Mouse (Mus musculus) mature B cell (primary cell): Measurements from ENCODE around the gene Armcx4.

Source experiments
- in situ Hi-C: fragments of 300-500 bp; cut with MboI; formaldehyde crosslinking; loops from 2 replicates; pipeline ENCODE4 v1.14.3; 2019

Armcx4 gene

GRCm38 (mm10) chrX:134686267-134686666 lies at the start of gene Armcx4:
Armcx4 (plus strand) TSS chrX:134686519.
- in situ Hi-C loops = no loop called here

- in situ Hi-C loops = no loop called here
These were observed 45.1 kb upstream of the Armcx4 start for GRCm38 (mm10) chrX:134641000-134641760.

DNA sequence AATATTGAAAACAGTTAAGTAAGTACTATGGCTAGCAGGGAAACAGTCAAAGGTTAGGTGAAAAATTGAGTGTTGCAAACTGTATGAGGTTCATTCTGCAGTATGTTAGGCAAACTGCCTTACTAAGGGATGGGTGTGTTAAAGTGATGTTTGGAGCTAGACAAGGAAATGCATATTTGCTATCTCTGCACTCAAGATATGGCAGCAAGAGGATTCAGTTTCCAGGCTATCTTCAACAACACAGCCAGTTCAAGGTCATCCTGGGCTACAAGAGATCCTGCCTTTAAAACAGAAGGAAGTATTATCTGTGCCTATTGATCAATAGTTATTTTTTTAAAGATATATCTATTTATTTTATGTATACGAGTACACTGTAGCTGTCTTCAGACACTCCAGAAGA lies 40.0 kb upstream of the Armcx4 start:
- in situ Hi-C loops = no loop called here

GRCm38 (mm10) chrX:134647421-134647820 lies 38.9 kb upstream of the Armcx4 start:
- in situ Hi-C loops = no loop called here

DNA sequence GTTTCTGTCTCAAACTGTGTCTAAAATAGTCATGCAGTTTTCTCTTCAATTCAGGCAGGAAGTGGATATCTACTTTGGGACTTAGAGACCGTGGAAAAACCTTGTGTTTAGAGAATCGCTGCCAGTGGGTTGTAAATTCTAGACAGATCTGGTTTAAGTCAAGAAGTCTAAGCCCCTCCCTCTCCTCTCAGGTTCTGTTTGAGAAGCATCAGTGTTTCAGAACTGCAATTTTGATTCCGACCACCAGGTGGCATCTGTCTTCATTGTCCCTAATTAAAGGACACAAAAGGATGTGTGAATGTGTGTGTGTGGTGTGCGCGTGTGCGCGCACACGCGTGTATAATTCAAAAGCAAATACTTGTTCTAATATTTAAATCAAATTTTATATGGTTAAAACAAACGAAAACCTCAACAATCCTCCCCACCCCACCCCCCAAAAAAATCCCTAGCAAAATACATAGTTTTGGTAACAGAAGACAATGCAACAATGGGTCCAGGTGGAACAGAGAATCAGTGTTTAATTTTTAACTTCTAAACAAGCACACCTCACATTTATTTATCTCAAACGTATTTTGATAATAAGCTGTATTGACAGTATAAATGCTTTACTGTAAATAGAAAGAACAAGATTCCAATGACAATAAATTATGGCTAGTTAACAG lies 38.2 kb upstream of the Armcx4 start:
- in situ Hi-C loops = no loop called here

- in situ Hi-C loops = no loop called here
These were observed 34.3 kb upstream of the Armcx4 start for GRCm38 (mm10) chrX:134652061-134652460.

DNA sequence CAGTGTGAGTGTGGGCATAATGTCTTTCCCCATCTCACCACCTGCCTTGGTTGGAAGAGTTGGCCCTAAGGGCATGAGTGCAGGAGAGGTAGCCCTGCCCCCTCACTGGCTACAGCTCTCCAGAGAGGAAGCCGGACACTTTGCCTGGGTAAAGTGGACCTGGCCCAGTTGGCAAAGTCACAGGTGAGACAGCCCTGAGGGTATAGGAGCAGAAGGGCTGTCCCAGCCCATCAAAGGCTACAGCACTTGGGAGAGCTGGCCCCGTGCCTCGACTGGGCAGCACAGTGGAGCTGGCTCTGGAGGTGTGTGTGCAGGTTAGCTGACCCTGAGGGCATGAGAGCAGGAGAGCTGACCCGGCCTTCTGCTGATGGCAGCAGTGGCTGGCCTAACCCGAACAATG lies 24.7 kb upstream of the Armcx4 start:
- in situ Hi-C loops = no loop called here

- in situ Hi-C loops = no loop called here
These were observed 11.3 kb upstream of the Armcx4 start for GRCm38 (mm10) chrX:134675022-134675421.

GRCm38 (mm10) chrX:134675959-134676358 lies 10.4 kb upstream of the Armcx4 start:
- in situ Hi-C loops = no loop called here

- in situ Hi-C loops = no loop called here
These were observed 1.4 kb upstream of the Armcx4 start for GRCm38 (mm10) chrX:134684936-134685335.

GRCm38 (mm10) chrX:134686739-134687171 lies 436 bp downstream of the Armcx4 start:
- in situ Hi-C loops = no loop called here

- in situ Hi-C loops = no loop called here
These were observed 3.4 kb downstream of the Armcx4 start for GRCm38 (mm10) chrX:134689676-134690075.

DNA sequence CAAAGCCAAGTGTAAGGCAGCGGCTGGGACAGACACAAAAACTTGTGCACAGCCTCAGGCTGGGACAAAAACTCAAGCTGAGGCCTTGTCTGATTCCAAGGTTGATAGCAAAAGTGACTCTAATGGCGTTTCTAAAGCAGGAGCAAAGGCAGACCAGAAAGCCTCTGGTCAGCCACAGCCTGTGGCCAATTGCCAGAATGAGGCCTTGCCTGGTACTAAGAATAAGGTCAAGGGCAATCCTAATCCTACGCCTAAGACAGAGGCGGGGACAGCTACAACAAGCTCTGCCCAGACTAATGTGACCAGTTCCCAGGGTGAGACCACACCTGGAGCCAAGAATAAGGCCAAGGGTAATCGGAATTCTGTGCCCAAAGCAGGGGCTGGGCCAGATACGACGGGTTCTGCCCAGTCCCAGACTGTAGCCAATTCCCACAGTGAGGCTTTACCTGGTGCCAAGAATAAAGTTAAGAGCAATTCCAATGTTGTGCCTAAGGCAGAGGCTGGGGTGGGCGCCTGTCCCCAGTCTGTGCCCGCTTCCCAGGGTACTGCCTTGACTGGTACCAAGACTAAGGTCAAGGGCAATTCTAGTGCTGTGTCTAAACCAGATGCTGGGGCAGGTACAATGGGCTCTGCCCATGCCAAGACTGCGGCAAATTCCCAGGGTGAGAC lies 4.7 kb downstream of the Armcx4 start:
- in situ Hi-C loops = no loop called here

DNA sequence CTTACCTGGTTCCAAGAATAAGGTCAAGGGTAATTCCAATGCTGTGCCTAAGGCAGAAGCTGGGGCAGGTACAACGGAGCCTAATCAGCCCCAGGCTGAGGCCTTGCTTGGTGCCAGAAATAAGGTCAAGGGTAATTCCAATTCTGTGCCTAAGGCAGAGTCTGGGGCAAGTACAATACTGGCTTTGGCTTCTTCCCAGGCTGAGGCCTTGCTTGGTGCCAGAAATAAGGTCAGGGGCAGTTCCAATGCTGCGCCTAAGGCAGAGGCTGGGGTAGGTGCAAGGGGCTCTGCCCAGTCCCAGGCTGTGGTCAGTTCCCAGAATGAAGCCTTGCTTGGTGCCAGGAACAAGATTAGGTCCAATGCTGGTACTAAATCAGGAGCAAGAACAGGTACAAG lies 5.2 kb downstream of the Armcx4 start:
- in situ Hi-C loops = no loop called here

DNA sequence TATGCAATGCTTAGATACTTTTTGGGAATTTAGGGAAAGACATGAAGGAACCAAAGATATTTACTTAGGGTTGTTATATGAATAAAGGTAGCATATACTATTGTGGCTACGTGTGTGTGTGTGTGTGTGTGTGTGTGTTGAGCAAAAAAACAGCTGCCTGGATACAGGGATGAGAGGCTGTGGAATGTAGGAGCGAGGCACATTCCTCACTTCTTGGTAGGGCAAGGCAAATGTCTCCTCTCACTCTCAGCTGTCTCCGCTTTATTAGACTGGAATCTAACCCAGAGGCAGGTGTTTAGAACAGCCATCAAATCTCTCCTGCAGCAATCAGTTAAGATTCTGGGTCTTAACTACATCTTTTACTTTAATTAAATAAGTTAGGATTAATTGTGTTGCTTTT lies 30.5 kb downstream of the Armcx4 start:
- in situ Hi-C loops = no loop called here

- in situ Hi-C loops = no loop called here
These were observed 31.5 kb downstream of the Armcx4 start, which contains the start of gene Armcx1 for GRCm38 (mm10) chrX:134717752-134718308. Armcx1 (plus strand) TSS chrX:134717963.

- in situ Hi-C loops = no loop called here
These were observed 32.2 kb downstream of the Armcx4 start for GRCm38 (mm10) chrX:134718524-134718923.

DNA sequence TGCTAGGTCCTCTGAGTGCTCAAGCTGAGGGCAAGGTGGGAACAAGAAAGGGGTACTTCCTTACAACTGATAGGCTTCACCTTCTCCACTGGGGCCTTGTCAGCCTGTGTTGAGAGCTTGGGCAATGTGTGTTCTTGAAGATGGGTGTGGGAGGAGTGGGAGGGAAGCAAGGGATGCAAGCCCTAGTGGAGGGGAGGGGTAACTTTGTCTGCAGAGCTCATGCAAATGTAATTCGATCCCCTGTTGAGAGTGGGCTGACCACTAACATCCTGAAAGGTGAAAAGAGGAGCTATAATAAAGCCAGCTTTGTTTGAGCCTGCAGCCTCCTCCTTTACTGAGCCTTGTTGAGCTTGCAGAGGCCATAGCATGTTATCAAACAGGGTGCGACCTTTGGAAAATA lies 37.4 kb downstream of the Armcx4 start:
- in situ Hi-C loops = loop anchor here (10.0 kb wide), 1 partner anchor 201 kb away; no protein-coding TSS in a partner anchor

DNA sequence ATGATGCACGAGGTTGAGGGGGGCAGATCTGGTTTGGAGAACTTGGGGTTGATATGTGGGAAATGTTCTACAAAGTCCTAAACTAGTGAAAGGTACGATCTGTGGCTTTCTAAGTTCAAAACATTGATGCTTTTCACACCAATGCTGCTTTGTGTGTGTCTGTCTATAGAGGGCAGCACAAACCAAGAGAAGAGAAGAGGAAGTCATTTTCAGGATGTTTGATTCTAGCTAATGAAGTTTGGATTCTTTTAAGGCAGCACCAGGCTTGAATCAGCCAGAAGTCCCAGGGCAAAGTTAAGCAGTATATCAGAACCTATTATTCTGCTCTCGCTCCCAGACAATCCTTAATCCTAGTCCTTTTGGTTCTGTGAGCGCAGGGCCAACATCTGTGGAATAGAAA lies 43.5 kb downstream of the Armcx4 start:
- in situ Hi-C loops = loop anchor here (10.0 kb wide), 1 partner anchor 195 kb away; no protein-coding TSS in a partner anchor

DNA sequence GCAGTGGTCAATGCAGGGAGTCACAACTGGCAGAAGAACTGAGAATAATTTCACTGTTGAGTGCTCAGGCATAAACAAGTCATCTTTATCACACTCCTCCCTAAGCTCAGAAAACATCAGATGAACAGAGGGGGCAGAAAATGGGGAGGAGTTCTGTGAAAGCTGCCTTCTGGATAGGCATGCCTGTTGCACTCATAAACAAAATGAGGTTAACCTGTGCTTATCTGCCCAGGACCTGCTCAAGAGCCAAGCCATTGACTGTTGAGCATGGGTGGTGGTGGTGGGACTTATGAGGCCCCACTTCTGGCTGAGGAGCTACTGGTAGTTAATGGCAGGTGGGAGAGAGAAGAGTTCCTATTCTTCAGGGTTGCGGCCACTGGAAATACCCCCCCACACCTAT lies 51.5 kb downstream of the Armcx4 start:
- in situ Hi-C loops = no loop called here

GRCm38 (mm10) chrX:134739160-134739559 lies 52.8 kb downstream of the Armcx4 start:
- in situ Hi-C loops = no loop called here

DNA sequence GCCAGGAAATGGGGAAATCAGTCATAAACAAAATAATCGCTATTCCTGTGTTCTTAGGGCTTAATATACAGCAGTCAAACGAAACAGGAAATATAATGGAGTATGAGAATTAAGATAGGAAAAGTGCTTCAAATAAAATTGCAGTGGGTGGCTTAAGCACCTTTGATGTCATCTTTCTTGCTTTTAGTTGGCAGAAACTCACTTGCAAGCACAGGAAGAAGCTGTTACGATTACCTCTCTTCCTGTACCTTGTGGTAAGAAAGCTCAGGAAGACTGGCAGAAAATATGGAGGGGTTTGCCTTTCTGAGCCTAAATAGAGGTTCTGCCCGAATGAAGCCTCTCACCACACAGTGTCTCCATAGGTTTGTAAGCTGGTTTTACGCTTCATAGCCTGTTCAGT lies 55.5 kb downstream of the Armcx4 start:
- in situ Hi-C loops = no loop called here
